Mouse (Mus musculus): Measurements from ENCODE around the gene Mill1. TPM values are rescaled to one million over a fixed set of nuclear protein-coding genes. Genes with fewer than 3 reads are reported as not detected.
"Not testable (repeated sequence)": the region's sequence is repeated elsewhere in the genome, so short reads cannot be mapped to it uniquely, and the experiment has no call there.

Gene Mill1
- polyA plus RNA-seq (2016; fragmentation: Nextera tagmentation; extraction: Ambion mirVana), result not detected in 2 replicates

DNA sequence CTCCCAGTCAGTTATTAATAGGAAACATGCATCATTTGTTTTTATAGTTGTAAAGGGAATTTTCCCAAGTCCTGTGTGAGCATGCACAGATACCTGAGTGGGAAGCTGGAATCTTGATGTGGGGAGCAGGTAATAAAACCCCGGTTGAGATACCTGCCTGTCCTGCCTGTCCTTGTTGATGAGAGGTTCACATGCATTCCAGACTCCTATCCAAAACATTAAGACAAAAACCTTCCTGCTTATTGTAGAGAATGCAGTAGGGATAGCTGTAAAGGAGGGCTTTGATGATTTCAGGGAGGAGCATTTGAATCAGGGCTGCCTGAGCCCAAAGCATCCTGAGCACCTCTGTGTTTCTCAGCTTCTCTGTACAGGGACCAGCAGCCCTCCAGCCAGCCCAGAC lies at the start of gene Mill1:
Gene Mill1, plus strand, starts transcription at position 301 of the 400 bp plus-strand sequence.
- Histone ChIP-seq H3K36me3 (no peaks in the 10 kb centered on the region), H3K4me2 (replicated peaks) (no peak within 1 kb of the TSS), H3K27me3 (no peaks in the 10 kb centered on the region), H3K9ac (no peak within 1 kb of the TSS), H3K9me3 (no peaks in the 10 kb centered on the region), H3K4me3 (no peak within 1 kb of the TSS), H3K27ac (no peak within 1 kb of the TSS), H3K4me1 (no peaks in the 10 kb centered on the region)
- ATAC-seq (ENCODE audit: insufficient number of reproducible peaks, insufficient read depth, low FRiP score, low TSS enrichment), result no peak
- WGBS, result 50% methylated on average over 1 of the region's 1 CpGs

DNA sequence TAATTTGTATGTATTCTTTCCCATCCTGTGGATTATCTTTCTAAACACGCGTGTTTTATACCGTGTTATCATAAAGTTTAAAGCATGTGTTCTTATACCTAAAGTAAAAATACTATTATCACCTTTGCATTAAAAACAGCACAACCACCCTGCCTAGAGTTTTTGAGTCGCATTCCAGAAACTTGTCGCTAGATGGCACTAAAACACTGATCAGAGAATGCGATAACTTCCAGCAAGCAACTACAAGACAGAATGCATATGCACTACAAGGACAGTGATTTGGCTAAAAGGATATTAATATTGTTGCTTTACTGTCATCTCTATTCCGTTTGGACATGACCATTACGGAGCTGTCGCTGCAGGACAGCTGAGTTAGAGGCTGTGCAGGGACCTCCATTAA lies 34.2 kb upstream of the Mill1 start:
- H3K4me3 ChIP-seq, result no peak overlapping the region
- no peaks in the 10 kb centered on the region for H3K4me1 ChIP-seq
- WGBS, result 13% methylated on average over 9 of the region's 9 CpGs
- no peaks in the 10 kb centered on the region for H3K36me3 ChIP-seq
- H3K27me3 ChIP-seq, result no peaks in the 10 kb centered on the region
- ATAC-seq (ENCODE audit: insufficient number of reproducible peaks, insufficient read depth, low FRiP score, low TSS enrichment), result no peak
- H3K27ac ChIP-seq, result no peak overlapping the region
- no peaks in the 10 kb centered on the region for H3K9me3 ChIP-seq
- H3K9ac ChIP-seq, result no peak overlapping the region
- no peak overlapping the region for H3K4me2 ChIP-seq (replicated peaks)

DNA sequence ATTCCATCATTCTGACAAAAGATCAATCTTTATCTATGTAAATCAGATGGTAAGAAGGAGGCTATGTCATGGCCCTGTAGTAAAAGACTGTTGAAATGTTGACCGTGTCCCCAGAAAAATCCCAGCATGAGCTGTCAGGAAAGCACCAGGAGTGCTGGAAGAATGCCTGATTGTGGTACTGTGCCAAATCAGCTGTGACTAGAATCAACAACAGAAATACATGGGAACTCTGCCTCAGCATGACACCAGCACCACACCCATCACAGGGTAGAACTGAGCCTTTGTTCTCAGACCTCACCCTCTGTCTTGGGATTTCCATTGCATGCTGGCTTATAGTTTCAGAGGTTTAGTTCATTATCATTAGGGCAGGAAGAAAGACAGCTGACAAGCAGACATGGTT lies 30.4 kb upstream of the Mill1 start:
- H3K4me1 ChIP-seq, result no peaks in the 10 kb centered on the region
- H3K9ac ChIP-seq, result no peak overlapping the region
- H3K4me2 ChIP-seq (replicated peaks), result no peak overlapping the region
- ATAC-seq (ENCODE audit: insufficient number of reproducible peaks, insufficient read depth, low FRiP score, low TSS enrichment), result no peak
- H3K27me3 ChIP-seq, result no peaks in the 10 kb centered on the region
- H3K9me3 ChIP-seq, result no peaks in the 10 kb centered on the region
- WGBS, result 56% methylated on average over 1 of the region's 1 CpGs
- no peak overlapping the region for H3K4me3 ChIP-seq
- no peaks in the 10 kb centered on the region for H3K36me3 ChIP-seq
- no peak overlapping the region for H3K27ac ChIP-seq

DNA sequence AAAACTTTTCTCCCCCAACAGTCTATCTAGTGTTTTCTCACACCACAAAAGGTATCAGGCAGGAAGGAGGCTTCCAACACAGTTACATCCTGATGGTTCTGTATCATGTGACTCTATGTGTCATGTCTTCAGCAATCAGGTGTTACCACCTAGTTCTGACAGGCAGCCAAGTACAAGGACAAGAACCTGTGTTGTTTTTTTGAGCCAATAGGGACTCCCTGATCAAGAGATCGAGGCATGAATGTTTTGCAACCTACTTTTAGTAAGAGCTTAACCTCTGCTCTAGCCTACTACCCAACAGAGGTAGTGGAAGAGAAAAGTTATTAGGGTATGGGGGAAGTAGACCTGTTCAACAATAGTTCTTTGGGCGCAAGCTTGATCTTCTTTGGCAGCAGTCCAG lies 6.6 kb upstream of the Mill1 start:
- Histone ChIP-seq H3K4me1 (no peaks in the 10 kb centered on the region), H3K27me3 (no peaks in the 10 kb centered on the region), H3K36me3 (no peaks in the 10 kb centered on the region), H3K4me3 (no peak overlapping the region), H3K9ac (no peak overlapping the region), H3K4me2 (replicated peaks) (no peak overlapping the region), H3K9me3 (no peaks in the 10 kb centered on the region), H3K27ac (no peak overlapping the region)
- ATAC-seq (ENCODE audit: insufficient number of reproducible peaks, insufficient read depth, low FRiP score, low TSS enrichment), result no peak
- 68% methylated on average over 2 of the region's 2 CpGs for WGBS

DNA sequence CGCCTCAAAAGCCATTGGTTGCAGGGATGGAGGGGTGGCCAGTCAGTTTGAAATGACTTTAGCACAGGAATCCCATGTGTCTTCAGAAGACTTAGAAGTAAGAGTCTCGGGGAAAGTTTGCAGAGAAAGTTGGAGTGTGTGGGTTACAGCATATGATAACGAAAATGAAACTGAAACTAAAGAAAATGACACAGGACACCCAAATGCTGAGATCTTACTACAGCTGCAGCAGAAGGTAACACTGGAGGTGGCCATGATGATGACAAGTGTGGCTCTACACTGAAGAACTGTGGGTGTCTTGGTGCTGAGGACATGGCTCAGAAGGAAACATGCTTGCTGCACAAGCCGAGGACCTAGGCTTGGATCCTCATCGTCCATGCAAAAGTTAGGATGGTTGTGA lies 3.9 kb upstream of the Mill1 start:
- ATAC-seq (ENCODE audit: insufficient number of reproducible peaks, insufficient read depth, low FRiP score, low TSS enrichment), result no peak
- H3K9me3 ChIP-seq, result no peaks in the 10 kb centered on the region
- H3K9ac ChIP-seq, result no peak overlapping the region
- H3K4me2 ChIP-seq (replicated peaks), result no peak overlapping the region
- no peak overlapping the region for H3K27ac ChIP-seq
- H3K4me1 ChIP-seq, result no peaks in the 10 kb centered on the region
- no peaks in the 10 kb centered on the region for H3K27me3 ChIP-seq
- H3K36me3 ChIP-seq, result no peaks in the 10 kb centered on the region
- H3K4me3 ChIP-seq, result no peak overlapping the region
- WGBS, result 75% methylated on average over 5 of the region's 5 CpGs

DNA sequence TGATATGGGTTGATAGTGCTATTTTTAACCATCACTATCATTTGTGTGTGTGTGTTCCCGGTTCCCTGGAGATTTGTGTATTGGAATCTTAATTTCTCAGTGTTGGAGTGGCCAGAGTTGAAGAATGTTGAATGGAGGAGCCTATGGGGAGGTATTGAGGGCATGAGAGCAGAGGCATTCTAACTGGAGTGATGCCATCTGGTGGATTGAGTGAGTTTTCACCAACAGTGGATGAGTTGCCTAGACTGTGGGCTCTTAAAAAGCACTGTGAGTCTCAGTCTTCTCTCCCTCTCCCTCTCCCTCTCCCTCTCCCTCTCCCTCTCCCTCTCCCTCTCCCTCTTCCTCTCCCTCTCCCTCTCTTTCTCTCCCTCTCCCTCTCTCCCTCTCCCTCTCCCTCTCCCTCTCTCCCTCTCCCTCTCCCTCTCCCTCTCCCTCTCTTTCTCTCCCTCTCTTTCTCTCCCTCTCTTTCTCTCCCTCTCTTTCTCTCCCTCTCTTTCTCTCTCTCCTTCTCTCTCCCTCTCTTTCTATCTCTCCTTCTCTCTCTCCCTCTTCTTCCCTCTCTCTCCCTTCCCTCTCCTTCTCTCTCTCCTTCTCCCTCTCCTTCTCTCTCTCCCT lies 1.1 kb upstream of the Mill1 start:
- not testable (repeated sequence) for H3K9me3 ChIP-seq; H3K36me3 ChIP-seq; H3K4me2 ChIP-seq (replicated peaks); H3K4me1 ChIP-seq; ATAC-seq (ENCODE audit: insufficient number of reproducible peaks, insufficient read depth, low FRiP score, low TSS enrichment); H3K9ac ChIP-seq; H3K27ac ChIP-seq; H3K4me3 ChIP-seq; H3K27me3 ChIP-seq
- WGBS, result 64% methylated on average over 1 of the region's 1 CpGs

DNA sequence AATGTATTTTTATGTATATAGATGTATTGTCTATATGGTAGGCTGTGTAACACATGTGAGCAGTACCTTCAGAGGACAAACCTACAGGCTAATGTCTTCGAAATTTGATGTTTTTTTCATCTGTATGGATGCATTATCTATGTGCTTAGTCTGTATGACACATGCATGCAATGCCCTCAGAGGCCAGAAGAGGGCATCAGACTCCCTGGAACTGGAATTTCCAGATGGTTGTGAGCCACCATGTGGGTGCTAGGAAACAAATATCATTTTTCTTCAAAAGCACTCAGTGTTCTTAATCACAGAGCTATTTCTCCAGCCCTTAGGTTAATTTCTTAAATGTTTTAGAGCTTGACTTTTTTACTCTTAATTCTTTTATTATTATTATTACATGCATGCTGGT lies 15.1 kb downstream of the Mill1 start:
- H3K4me3 ChIP-seq, result no peak overlapping the region
- 39% methylated on average over 1 of the region's 1 CpGs for WGBS
- H3K9me3 ChIP-seq, result peaks cover 11% of the 10 kb centered on the region; the same call in 1 of the 2 replicates
- H3K27ac ChIP-seq, result no peak overlapping the region
- no peaks in the 10 kb centered on the region for H3K4me1 ChIP-seq
- no peaks in the 10 kb centered on the region for H3K36me3 ChIP-seq
- no peak for ATAC-seq (ENCODE audit: insufficient number of reproducible peaks, insufficient read depth, low FRiP score, low TSS enrichment)
- H3K27me3 ChIP-seq, result no peaks in the 10 kb centered on the region
- H3K9ac ChIP-seq, result no peak overlapping the region
- H3K4me2 ChIP-seq (replicated peaks), result no peak overlapping the region

DNA sequence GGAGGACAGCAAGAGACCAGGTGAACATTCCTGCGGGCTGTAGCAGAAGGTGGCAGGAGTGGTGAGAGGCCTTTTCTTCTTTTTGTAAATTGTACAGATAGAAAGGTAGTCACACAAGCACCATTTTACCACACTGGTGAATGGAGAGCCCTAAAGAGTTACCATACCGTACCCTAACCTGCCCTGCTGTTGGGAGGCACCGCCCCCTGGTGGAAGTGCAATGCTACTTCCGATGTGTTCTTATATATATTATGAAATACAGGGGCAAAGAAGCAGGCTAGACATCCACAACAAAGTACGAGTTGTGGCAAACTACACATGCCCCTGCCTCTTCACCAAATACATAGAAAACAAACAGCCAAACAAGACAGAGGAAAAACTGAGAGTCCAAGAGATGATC lies 19.9 kb downstream of the Mill1 start:
- Histone ChIP-seq H3K27me3 (no peaks in the 10 kb centered on the region), H3K9ac (no peak overlapping the region), H3K36me3 (no peaks in the 10 kb centered on the region), H3K9me3 (peaks cover 9% of the 10 kb centered on the region; the same call in 1 of the 2 replicates), H3K4me2 (replicated peaks) (no peak overlapping the region), H3K4me3 (no peak overlapping the region), H3K27ac (no peak overlapping the region), H3K4me1 (no peaks in the 10 kb centered on the region)
- no peak for ATAC-seq (ENCODE audit: insufficient number of reproducible peaks, insufficient read depth, low FRiP score, low TSS enrichment)
- 55% methylated on average over 5 of the region's 5 CpGs for WGBS

Other genes with a start within 250 kb of the Mill1 start
- gene Ceacam13, start 235.5 kb upstream of the Mill1 start, polyA plus RNA-seq (2016; fragmentation: Nextera tagmentation; extraction: Ambion mirVana), result not detected in 2 replicates
- not detected in 2 replicates for gene Ceacam12, start 179.4 kb upstream of the Mill1 start, polyA plus RNA-seq (2016; fragmentation: Nextera tagmentation; extraction: Ambion mirVana)
- gene Igfl3, start 68.9 kb upstream of the Mill1 start, polyA plus RNA-seq (2016; fragmentation: Nextera tagmentation; extraction: Ambion mirVana), result not detected in 2 replicates
- not detected in 2 replicates for gene Psg18, start 109.7 kb downstream of the Mill1 start, polyA plus RNA-seq (2016; fragmentation: Nextera tagmentation; extraction: Ambion mirVana)
- gene Psg28, start 186.7 kb downstream of the Mill1 start, polyA plus RNA-seq (2016; fragmentation: Nextera tagmentation; extraction: Ambion mirVana), result not detected in 2 replicates
- gene Psg26, start 238.8 kb downstream of the Mill1 start, polyA plus RNA-seq (2016; fragmentation: Nextera tagmentation; extraction: Ambion mirVana), result not detected in 2 replicates